Mouse (Mus musculus) right cerebral cortex, postnatal 14 days (tissue): ENCODE data around the gene Pnpla5.
"Not testable (repeated sequence)": the region's sequence is repeated elsewhere in the genome, so short reads cannot be mapped to it uniquely, and the experiment has no call there.

ENCODE experiments used
- DNase-seq: peaks from one replicate; pipeline ENCODE4 v3.0.0; 2022

The Pnpla5 gene

DNA sequence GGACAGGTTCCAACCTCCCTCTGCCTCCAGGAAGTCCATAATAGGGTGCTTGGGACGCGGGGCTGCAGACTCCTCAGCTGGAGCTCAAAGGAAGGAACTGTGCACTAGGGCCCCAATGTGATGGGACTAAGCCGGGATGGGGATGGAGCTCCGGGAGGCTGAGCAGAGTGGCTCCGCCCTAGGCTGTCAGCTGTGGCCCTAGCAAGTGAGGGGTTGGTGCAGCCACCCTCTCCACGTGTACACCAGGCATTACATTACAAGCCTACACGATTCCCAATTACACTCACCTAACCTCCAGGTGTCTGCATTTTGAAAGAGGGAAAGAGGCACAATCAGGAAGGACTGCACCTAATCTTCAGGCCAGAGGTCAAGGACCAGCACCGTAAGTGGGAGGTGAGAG lies at the start of gene Pnpla5:
Gene Pnpla5, minus strand, starts transcription at position 101 of the 400 bp plus-strand sequence.
- no peak for DNase-seq

DNA sequence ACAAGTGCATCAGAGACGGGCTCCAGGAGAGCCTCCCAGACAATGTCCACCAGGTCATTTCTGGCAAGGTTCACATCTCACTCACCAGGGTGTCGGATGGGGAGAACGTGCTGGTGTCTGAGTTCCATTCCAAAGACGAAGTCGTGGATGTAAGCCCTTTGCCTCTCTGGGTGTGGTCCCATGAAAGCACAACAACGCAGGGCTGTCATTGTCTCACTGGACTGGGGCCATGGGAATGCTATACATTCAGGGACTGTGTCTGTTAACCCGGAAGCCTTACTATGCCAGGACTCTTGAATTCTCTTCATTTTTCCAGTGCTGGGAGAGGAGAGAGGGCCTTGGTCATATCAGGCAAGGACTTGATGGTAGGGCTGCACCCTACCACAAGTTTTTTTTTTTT lies 48.2 kb upstream of the Pnpla5 start:
- no peak for DNase-seq

DNA sequence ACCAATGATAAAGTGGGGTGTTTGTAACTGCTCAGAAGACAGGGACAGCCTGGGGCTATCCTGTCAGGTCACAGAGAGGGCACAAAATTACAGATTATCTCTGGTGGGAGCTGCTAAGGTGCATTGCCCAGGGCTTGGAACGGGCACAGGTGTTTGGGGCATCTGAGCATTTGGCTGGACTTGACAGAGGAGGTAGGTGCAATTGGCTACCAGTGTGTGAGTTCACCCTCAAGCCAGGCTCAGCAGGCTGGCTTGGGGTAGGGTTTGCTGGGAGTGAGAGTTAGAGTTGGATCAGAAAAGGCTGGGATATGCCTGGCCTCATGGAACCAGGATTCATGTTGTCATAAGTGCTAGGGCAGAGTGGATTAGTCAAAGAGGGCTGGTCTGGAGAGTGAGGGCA lies 46.5 kb upstream of the Pnpla5 start:
- no peak for DNase-seq

DNA sequence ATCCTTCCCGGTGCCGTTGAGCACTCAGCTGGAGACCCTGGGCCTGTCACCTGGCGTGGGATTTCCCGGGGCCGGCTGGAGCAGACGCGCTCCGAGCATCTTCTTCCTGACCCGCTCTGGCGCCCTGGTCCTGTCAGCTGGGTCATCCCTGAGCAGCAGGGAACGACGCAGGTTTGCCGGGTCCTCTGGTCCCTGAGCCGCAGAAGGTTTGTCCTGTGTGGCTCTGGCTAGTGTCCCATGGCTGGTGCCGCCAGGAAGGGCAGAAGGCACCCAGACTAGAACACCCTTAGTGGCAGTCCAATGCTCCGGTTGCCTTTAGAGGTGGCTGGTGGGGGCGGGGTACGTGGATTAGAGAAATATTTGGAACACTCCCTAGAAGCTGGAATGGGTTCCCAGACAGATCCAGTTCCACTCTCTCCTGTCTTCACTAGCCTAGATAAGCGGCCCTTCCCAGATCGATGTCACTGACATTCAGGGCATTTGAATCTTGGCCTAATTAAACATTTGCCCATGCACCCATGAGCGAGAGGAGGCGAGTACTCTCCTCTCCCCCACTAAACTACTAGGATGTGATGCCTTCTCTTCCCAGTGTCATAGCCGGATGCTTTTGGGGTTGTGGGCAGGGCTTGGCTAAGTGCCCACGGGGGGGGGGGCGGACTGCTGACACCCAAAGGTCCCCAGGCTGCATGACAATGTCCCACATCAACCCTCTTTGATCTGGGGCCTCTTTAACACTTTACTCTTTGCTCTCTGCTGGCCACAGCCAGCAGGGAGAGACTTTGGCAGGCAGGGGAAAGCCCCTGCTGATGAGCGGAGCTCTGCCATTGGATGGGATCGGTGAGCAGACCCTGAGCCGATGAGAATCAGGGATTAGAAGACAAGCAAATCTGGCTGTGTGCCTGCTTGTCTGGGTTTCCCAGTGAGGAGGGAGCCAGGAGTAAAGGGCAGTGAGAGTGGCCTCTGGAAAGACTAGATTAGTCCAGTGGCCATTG lies 45.5 kb upstream of the Pnpla5 start:
- peak; percentile 38 for DNase-seq

DNA sequence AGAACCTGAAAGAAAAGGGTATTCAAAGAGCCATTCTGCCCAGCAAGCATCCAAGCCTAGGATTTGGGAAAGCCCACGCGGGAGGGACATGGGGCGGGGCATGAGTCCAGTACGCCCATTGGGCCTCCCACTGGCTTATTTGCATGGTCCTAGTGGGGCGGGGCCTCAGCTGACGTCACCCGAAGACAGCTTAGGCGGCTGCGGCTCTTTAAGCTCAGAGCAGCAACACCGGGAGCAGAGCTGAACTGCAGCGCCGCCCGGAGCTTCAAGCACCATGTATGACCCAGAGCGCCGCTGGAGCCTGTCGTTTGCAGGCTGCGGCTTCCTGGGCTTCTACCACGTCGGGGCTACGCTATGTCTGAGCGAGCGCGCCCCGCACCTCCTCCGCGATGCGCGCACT lies 44.6 kb upstream of the Pnpla5 start, which contains the start of gene Pnpla3:
Gene Pnpla3, plus strand, starts transcription at position 238 of the 400 bp plus-strand sequence.
- peak; percentile 94 for DNase-seq

- no peak for DNase-seq
Measured at GRCm38 (mm10) chr15:84166818-84167217, 43.8 kb upstream of the Pnpla5 start.

DNA sequence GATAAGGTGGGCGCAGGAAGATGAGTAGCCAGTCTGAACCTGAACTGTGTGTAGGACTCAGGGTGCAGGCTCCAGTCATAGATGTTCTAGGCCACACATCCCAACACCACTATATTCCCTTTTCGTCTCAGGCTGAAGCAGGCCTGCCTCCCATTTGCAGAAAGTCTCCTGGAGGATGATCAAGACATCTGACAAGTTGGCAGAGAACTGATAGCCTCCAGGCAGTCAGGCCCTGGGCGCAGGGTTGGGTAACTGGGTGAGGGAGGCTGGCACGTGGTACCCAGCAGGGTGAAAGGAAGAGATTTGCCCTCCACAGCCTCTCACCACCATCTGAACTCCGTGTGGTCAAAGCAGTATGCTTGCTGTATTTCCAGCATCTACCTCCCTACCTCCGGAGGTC lies 38.9 kb upstream of the Pnpla5 start:
- no peak for DNase-seq

DNA sequence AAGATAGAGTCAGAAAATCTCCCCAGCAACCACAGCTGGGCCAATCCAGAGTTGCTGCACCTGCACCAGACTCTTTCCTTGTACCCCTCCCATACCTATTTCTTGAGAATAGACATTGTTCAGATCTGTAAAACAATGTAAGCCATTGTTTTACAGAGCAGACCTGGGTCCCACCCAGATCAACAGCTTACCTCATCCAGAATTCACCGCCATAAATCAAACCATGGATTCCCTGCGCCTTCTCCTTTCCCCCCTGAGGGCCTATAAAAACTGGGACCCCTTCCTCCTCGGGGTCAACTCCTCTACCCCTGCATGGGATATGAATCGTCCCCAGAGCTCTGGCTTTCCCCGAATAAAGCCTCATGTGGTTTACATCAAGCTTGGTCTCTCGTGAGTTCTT lies 34.6 kb upstream of the Pnpla5 start:
- not testable (repeated sequence) for DNase-seq

- DNase-seq, result no peak
Measured at GRCm38 (mm10) chr15:84156158-84156557, 33.2 kb upstream of the Pnpla5 start.

GRCm38 (mm10) chr15:84140929-84141328 lies 18.0 kb upstream of the Pnpla5 start:
- no peak for DNase-seq

DNA sequence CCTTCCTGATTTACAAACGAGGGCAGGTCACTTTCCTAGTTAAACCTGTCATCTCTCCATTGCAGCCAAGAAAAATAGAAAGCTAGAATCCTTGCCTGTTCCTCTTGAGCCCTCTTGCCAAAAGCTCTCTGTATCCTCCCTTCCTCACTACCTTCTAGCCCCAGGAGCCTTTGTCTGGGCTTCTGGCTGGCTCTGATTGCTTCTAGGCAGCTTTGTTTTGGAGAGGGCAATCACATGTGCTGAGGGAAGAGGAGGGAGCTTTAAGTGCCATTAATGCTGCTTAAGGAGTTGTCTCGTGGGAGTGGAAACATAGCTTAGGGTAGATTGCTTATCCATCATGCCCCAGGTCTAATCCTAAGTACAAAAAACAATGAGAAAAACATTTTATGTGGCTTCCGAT lies 17.1 kb upstream of the Pnpla5 start:
- DNase-seq, result no peak

DNA sequence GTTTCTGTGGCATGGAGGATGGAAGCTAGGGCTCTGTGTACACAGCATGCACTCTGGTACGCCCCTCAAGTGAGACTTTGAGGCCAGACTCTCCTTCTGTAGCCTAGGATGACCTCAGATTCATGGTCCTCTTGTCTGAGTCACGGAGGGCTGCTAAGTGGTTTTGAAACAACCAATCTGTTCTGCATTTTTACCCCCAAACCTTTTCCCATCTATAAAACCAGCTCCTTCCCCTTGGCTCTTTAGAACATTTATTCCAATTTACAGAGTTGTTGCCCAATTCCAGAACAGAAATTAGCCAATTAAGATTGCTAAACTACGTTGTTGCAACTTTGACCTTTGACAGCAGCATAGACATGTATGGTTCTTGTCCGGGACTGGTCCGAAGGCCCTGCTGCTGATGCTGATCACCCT lies 16.6 kb upstream of the Pnpla5 start:
- DNase-seq, result no peak

DNA sequence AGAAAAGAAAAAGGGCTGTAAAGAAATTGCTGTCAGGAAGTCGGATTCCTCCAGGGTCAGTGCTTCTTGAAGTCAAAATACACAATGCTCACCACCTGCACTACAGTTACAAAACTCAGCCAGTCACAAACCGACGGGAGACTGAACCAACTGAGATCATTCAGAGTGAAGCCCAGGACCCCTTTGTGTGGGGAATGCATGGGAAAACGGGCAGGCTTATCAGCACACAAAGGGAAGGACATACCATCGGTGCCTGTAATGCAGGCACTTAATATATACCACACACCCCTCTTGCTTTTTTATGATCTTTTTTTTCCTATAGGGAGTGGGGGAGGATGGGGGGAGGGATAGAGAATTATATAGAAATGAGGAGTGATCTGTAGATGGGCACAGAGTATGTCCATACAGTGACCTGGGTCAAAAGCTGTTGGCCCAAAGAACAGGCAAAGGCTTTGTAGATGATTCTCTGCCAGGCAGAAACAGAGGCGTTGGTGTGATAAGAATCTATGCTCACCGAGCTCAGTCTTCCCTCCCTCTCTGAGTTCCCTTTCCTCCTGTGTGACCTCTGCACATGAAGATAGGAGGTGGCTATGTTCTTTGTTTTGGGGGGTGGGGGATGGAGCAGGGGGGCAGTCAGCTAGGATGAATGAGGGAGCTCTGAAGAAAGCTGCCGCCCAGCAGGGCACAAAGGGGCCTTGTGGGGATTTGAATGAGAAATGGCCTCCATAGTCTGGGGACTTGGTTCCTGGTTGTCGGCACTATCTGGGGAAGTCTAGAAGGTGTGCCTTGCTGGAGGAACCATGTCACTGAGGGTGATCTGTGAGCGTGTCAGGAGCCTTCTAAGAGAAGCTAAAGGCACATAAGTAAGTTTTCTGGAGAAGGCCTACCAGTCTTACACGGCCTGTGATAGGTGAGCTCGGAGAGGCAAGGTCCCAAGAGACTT lies 13.8 kb upstream of the Pnpla5 start:
- no peak for DNase-seq

GRCm38 (mm10) chr15:84135472-84135871 lies 12.5 kb upstream of the Pnpla5 start:
- DNase-seq, result peak; percentile 25

GRCm38 (mm10) chr15:84133440-84133839 lies 10.5 kb upstream of the Pnpla5 start:
- no peak for DNase-seq

- no peak for DNase-seq
Measured at GRCm38 (mm10) chr15:84131971-84132370, 9.0 kb upstream of the Pnpla5 start.

DNA sequence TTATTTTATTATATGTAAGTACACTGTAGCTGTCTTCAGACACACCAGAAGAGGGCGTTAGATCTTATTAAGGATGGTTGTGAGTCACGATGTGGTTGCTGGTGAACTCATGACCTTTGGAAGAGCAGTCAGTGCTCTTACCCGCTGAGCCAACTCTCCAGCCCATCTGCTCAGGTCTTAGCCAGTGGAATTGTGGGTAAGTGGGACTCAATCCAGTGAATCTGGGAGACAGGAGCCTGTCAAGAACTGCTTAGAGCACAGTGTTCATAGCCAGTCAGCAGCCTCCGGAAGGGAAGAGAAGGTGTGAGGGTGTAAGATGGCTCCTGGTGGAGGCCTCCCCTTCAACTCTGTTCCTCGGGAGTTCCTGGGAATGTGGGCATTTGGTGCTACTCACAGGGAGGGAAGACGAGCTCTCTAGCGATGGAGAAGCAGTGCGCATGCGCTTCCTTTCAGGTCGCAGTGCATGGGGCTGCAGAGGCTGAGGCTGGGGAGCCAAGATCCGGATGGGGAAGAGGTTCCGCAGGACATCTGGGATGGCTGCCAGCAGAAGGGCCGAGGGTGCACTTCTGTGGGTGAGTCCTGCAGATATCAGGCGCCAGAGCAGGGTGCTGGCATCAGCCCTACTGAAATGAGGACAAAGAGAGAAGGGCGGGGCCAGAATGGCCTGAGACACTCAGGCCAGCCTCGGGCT lies 8.3 kb upstream of the Pnpla5 start:
- DNase-seq, result peak; percentile 32

- peak; percentile 30 for DNase-seq
Measured at GRCm38 (mm10) chr15:84126871-84127270, 3.9 kb upstream of the Pnpla5 start.

- no peak for DNase-seq
Measured at GRCm38 (mm10) chr15:84126447-84126846, 3.5 kb upstream of the Pnpla5 start.

GRCm38 (mm10) chr15:84124086-84124485 lies 1.1 kb upstream of the Pnpla5 start:
- no peak for DNase-seq

- DNase-seq, result no peak
Measured at GRCm38 (mm10) chr15:84121036-84121435, 1.9 kb downstream of the Pnpla5 start.

GRCm38 (mm10) chr15:84120612-84121011 lies 2.4 kb downstream of the Pnpla5 start:
- DNase-seq, result peak; percentile 47

DNA sequence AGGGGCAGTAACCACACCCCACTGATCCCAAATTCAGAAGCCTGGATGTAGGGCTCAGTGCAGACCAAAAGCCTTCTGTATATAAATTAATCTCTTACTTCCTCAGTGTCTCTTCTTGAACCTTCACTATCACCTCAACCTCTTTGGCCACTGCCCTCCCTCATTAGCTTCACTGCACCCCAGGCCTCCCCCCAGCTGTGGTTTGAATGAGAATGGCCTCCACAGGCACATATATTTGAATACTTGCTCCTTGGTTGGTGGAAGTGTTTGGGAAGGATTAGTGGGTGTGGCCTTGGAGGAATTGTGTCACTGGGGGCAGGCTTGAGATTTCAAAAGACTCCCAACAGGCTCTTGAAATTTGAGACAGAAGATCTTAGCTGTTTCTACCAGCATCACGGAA lies 6.5 kb downstream of the Pnpla5 start:
- no peak for DNase-seq
